Mouse (Mus musculus) gastrocnemius, postnatal 4 days (tissue): ENCODE data around the gene Lrp10. TPM values are rescaled to one million over a fixed set of nuclear protein-coding genes. Genes with fewer than 3 reads are reported as not detected.

Experiments
- DNase-seq, 2 experiments: peaks; one replicate each; pipeline ENCODE4 v3.0.0; 2021 to 2022; ENCODE audit warnings: low spot score in 2 of 2, mixed read lengths in 2 of 2
- total RNA-seq, 2 experiments: library from RNA; stranded (reverse); gene quantifications; 2 replicates each; pipeline ENCODE4 v1.2.3; 2021

The Lrp10 gene
- total RNA-seq, 2 experiments from 2014 or later = 39.0 to 42.9 TPM

GRCm38 (mm10) chr14:54432837-54433830, 30.8 kb upstream of the Lrp10 start:
- peak in 1 of 2 experiments; percentile 35 for DNase-seq

DNA sequence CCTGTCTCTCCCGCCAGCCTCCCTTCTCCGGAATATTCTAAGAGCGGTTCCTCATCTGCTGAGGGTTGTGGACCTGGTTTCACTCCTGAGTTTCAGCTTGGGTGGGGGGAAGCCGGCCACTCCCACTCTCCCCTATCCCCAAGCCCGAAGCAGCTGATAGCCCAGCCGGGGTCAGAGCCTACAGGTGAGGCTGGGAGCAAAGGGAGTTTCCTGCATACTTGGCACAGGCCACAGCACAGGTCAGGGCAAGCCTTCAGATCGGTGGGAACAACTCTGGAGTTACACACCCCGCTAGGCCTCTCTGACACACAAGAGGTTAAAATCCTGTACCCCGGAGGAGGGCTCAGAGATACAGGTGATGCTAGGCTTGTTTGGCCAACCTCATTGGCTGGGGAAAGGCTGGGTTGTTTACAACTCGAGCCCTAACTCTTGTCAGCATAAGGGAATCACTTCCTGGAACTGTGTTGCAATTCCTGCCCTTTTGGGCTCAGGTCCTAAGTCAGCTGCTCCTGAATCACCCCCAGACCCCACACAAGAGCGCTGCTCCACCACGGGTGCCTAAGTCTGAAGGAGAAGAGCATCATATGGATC, 29.9 kb upstream of the Lrp10 start:
- no peak for DNase-seq

DNA sequence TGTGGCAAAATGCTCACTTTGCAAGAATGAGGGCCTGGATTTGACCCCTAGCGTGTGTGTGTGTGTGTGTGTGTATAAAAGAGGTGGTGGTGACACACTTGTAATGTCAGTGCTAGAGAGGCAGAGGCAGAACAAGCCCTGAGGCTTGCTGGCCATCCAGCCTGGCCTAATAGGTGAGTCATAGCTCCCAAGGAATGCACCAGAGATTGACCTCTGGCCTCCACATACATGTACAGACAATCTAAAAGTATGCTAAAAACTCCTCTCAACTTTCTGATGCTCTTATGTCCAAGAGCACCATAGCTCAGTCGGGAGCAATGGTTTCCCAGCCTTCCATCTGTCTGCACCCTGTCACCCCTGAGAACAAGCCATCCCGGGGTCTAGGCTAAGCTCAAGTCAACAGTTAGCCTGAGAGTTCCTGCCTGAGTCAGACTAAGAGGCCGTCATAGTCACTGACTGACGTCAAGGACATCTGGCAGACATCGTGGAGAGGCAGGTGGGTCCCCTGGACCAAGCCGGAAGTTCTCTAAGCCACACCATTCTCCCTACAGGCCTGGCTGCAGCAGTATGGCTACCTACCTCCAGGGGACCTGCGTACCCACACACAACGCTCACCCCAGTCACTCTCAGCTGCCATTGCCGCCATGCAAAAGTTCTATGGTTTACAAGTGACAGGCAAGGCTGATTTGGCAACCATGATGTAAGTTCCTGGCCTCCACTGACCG, 28.6 kb upstream of the Lrp10 start:
- no peak for DNase-seq

- no peak for DNase-seq
These were observed 24.8 kb upstream of the Lrp10 start for GRCm38 (mm10) chr14:54439155-54439554.

GRCm38 (mm10) chr14:54439610-54440009, 24.3 kb upstream of the Lrp10 start:
- DNase-seq = no peak

DNA sequence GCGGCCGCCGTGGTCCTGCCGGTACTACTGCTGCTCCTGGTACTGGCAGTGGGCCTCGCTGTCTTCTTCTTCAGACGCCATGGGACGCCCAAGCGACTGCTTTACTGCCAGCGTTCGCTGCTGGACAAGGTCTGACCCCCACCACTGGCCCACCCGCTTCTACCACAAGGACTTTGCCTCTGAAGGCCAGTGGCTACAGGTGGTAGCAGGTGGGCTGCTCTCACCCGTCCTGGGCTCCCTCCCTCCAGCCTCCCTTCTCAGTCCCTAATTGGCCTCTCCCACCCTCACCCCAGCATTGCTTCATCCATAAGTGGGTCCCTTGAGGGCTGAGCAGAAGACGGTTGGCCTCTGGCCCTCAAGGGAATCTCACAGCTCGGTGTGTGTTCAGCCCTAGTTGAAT, 23.4 kb upstream of the Lrp10 start:
- no peak for DNase-seq

DNA sequence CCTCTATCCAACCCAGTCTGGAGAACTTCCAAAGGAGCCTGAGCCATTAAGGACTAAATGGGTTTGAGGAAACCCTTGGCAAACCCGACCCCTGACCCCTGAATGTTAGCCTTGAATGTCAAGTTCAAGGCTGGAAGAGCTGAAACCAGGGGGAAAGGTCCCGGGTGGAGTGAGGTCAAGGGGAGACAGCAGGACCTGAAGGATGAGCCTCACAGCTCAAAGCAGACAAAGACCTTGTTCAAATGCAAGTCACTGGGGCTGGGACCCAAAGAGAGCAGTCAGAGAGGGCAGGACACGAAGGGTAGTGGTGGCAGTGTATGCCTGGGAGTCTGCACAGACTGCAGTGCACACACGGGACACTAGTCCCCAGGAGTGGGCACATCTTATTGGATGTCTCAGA, 22.6 kb upstream of the Lrp10 start:
- no peak for DNase-seq

- DNase-seq = no peak
These were observed 21.4 kb upstream of the Lrp10 start for GRCm38 (mm10) chr14:54442548-54442947.

DNA sequence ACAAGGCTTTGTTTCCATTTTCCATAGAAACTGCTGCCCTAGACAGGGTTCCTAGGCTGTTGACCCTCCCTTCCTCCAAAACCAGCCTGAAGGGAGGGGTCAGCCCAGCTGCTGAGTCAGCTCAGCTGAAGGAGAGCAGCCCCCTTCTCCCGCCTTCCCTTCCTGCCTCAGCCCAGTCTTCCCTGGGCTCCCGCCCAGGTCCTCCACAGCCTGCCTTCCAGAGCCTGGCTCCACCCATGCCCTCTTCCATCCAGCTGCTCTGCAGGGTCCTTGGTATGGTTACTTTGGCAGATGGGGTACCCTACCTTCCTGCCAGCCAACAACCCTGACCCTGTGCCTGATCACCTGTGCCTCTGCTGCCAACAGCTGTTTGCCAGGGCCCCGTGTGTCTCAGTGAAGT, 20.7 kb upstream of the Lrp10 start:
- peak; percentile 67 to 83 for DNase-seq

DNA sequence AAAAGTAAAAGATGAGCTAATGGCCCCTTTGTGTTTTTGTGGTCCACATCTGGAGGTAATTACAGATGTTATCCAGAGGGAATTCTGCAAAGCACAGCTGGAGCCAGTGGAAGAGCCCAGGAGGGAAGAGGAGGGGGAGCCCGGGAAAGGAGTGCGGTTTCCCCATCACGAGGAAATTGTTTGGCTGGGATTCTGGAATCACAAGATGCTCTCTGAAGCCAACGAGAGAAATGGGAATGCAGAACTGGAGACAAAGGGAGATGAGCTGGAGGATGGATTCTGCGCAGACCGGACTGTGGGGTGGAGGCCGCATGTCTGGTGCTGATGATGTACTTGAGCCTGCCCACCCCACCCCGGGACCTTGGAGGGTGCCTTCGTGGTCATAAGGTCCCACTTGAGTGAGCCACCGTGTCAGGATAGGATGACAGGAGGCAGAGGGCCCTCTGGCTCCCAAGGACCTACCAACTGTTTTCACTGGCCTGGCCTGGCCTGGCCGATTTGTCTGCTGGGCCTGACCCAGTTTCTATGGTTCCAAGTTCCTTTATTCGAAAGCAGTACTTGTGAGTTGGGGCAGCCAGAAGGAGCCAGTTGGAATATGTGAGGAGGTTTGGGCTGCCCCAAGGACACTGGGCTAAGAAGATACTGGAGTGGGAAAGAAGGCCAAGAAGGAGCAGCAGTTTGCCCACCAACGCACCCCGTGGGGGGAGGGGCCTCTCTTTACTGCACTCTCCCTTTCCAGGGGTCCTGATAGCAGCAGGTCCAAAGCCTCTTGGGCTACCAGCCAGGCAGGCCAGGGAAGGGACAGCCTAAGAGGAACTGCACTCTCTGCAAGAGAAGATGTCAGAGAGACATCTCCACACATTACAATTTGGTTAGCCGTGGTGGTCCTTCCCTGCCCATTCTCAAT, 20.0 kb upstream of the Lrp10 start:
- DNase-seq = peak in 1 of 2 experiments; percentile 73

- peak; percentile 72 to 86 for DNase-seq
These were observed 18.5 kb upstream of the Lrp10 start for GRCm38 (mm10) chr14:54445476-54445875.

GRCm38 (mm10) chr14:54453566-54453965, 10.4 kb upstream of the Lrp10 start:
- DNase-seq = no peak

DNA sequence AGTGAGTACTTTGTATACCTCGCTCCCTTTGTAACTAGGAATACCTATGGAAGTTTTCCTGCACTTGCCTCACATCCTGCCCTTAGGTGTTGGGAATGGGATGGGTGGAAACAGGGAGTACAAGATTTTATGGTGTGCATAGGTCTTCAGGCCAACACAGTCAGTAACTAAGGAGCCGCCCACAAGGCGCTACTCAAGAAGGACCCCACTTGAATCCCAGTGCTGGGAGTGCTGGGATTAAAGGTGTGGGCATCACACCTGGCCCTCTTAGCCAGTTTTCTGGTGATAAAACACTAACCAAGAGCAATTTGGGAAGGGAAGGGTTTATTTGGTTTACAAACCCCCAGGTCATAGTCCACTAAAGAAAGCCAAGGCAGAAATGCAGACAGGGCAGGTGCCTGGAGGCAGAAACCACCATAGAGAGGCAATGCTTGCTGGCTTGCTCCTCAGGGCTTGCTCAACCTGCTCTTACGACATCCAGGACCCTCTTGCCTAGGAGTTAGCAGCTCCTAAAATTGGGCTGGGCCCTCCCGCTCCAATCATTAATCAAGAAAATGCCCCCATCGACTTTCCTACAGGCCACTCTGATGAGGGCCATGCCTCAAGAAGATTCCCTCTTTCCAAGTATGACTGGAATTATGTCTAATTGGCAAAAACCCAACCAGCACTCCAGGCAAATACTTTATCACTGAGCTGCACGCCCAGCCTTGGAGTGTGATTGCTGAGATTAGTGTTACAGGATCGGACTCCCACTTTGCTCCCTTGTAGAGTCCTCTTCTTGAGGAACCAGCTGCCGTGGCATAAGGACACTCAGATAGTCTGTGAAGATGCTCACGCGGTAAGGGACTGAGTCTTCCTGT, 9.0 kb upstream of the Lrp10 start:
- no peak for DNase-seq

- no peak for DNase-seq
These were observed 5.9 kb upstream of the Lrp10 start for GRCm38 (mm10) chr14:54457907-54458569.

GRCm38 (mm10) chr14:54462146-54462545, 1.8 kb upstream of the Lrp10 start:
- no peak for DNase-seq

DNA sequence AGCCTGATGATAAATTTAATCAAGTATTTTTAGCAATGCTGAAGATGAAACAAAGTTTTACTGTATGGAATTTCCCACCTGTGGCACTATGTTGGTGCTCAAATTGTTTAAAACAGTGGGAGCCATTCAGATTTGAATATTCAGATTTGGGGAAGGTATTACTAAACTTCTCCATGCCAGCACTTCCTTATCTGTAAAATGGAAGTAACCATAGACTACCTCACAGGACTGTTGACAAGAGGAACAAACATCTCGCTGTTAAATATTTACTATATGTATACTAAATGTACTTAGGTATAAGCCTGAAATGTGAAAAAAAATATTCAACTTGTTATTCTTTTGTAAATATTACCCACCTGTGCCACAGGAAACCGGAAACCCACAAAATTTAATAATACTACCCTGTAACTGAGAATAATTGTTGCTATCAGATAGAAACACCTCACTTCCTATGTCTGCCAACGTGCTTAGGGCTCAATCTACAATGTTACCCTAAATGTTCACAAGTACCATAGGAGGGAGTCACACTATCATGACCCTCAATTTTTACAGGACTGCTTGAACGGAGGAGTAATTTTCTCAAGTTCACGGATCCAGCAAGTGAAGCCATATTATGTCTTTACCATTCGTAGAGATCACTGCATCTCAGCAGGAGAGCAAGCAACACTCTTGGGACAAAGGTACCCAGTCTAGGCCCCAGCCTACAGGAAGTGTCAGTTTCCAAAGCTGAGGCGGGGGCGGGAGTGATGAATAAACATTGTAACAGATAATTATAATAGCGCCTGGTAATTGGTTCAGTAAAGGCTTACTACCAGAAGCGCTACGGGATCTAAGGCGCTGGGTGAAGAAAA, 604 bp upstream of the Lrp10 start:
- no peak for DNase-seq

GRCm38 (mm10) chr14:54464293-54465005, 512 bp downstream of the Lrp10 start:
- peak in 1 of 2 experiments; percentile 53 for DNase-seq

DNA sequence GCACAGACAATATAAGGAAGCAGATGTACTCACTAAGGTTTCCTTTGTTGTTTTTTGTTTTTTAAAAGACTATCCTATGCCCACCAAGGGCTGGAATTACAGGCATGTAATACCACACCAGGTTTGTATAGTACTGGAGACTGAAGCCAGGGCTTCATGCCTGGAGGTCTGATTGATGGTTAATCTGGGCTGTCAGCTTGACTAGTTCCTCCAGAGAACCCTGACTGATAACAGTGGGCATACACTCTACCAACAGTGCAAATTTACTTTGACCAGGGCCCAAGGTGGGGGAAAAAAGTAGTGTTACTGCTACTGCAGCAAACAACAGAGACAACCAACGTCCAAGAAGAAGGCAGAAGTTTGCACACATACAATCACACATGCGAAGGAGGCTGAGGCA, 7.5 kb downstream of the Lrp10 start:
- DNase-seq = no peak
